Mouse (Mus musculus) midbrain, postnatal 0 days (tissue): ENCODE data around the gene Slx4ip. TPM values are rescaled to one million over a fixed set of nuclear protein-coding genes. Genes with fewer than 3 reads are reported as not detected.

Experiments used
- ATAC-seq: fragments of 200-750 bp; cut with Nextera tagmentation; 2 replicates; pipeline ENCODE4 v1.8.0; 2017; ENCODE audit warnings: moderate number of reproducible peaks, mild to moderate bottlenecking, moderate TSS enrichment, moderate library complexity; ENCODE audit not compliant: low FRiP score
- DNase-seq: peaks from one replicate; pipeline ENCODE4 v3.0.0-alpha.2; 2015; ENCODE audit warnings: low spot score
- H3K27ac ChIP-seq: fragments of 300-500 bp; sonication (generic); 2 replicates; pipeline ENCODE4 v1.5.1; 2014; ENCODE audit warnings: low read depth, mild to moderate bottlenecking, low read length, mixed read lengths
- H3K27me3 ChIP-seq: fragments of 300-500 bp; sonication (generic); 2 replicates; pipeline ENCODE4 v1.6.1; 2014; ENCODE audit warnings: low read length, control low read depth, mixed read lengths; ENCODE audit not compliant: insufficient read depth
- H3K36me3 ChIP-seq: fragments of 300-500 bp; sonication (generic); 2 replicates; pipeline ENCODE4 v1.6.1; 2014; ENCODE audit warnings: low read length, control low read depth, mixed read lengths; ENCODE audit not compliant: insufficient read depth
- H3K4me1 ChIP-seq: fragments of 300-500 bp; sonication (generic); 2 replicates; pipeline ENCODE4 v1.6.1; 2014; ENCODE audit warnings: mild to moderate bottlenecking, control low read depth, antibody characterized with exemption, low read length, mixed read lengths; ENCODE audit not compliant: insufficient read depth
- H3K4me2 ChIP-seq: fragments of 300-500 bp; sonication (generic); 2 replicates; pipeline ENCODE4 v1.6.1; 2014; ENCODE audit warnings: low read depth, mild to moderate bottlenecking, low read length, mixed read lengths; ENCODE audit not compliant: poor library complexity, severe bottlenecking
- H3K4me3 ChIP-seq: fragments of 300-500 bp; sonication (generic); 2 replicates; pipeline ENCODE4 v1.5.1; 2014; ENCODE audit warnings: low read depth, mild to moderate bottlenecking, low read length, moderate library complexity
- H3K9ac ChIP-seq: fragments of 300-500 bp; sonication (generic); replicated peaks from 2 replicates; pipeline ENCODE4 v1.6.1; 2014; ENCODE audit warnings: mild to moderate bottlenecking, low read length, moderate library complexity, mixed read lengths; ENCODE audit not compliant: poor library complexity, severe bottlenecking
- H3K9me3 ChIP-seq: fragments of 300-500 bp; sonication (generic); 2 replicates; pipeline ENCODE4 v1.6.1; 2016; ENCODE audit warnings: low read length, control low read depth
- CTCF ChIP-seq: IDR thresholded peaks from 2 replicates; pipeline ENCODE4 v1.5.1; 2016; ENCODE audit warnings: antibody characterized with exemption, mild to moderate bottlenecking
- WGBS: fragments of 180-500 bp; shearing (Covaris S2); extraction: QIAGEN DNeasy Blood & Tissue Kit; methylation state at CpG from one replicate; pipeline ENCODE4 v1.1.7; 2014; 5-methylcytosine and 5-hydroxymethylcytosine counted together
- polyA plus RNA-seq: library from polyadenylated mRNA; unstranded; fragments of >200 nt; fragmentation: Nextera tagmentation; extraction: Ambion mirVana; gene quantifications from 2 replicates; pipeline ENCODE4 v1.2.1, GENCODE M21; 2015
- total RNA-seq: library from RNA; depleted of rRNA; stranded (reverse); fragments of >200 nt; gene quantifications from 2 replicates; pipeline ENCODE4 v1.2.3, GENCODE M21; 2014

Gene Slx4ip
- total and polyA plus RNA-seq, 2 experiments from 2014 or later, result 8.5 to 9.7 TPM

GRCm38 (mm10) chr2:136983959-136984358, 92.9 kb downstream of the Slx4ip start:
- H3K4me3 ChIP-seq, result no peak overlapping the region
- H3K9ac ChIP-seq, result no peak overlapping the region
- 92% methylated on average over 2 of the region's 2 CpGs for WGBS
- no peaks in the 10 kb centered on the region for H3K4me1 ChIP-seq
- no peaks in the 10 kb centered on the region for H3K9me3 ChIP-seq
- no peak overlapping the region for H3K27ac ChIP-seq
- no peaks in the 10 kb centered on the region for H3K27me3 ChIP-seq
- no peaks in the 10 kb centered on the region for H3K36me3 ChIP-seq
- ATAC-seq (no peak), DNase-seq (no peak)
- no peak overlapping the region for H3K4me2 ChIP-seq
- peak; percentile 36 for TF ChIP-seq CTCF

- Histone ChIP-seq H3K27ac (no peak overlapping the region), H3K9ac (no peak overlapping the region), H3K9me3 (no peaks in the 10 kb centered on the region), H3K36me3 (no peaks in the 10 kb centered on the region), H3K4me3 (no peak overlapping the region), H3K27me3 (no peaks in the 10 kb centered on the region), H3K4me1 (no peaks in the 10 kb centered on the region), H3K4me2 (no peak overlapping the region)
- DNase-seq (no peak), ATAC-seq (no peak)
- WGBS, result 72% methylated on average over 6 of the region's 6 CpGs
- TF ChIP-seq CTCF, result no peak
Observed at GRCm38 (mm10) chr2:136985998-136986730, 95.1 kb downstream of the Slx4ip start.

DNA sequence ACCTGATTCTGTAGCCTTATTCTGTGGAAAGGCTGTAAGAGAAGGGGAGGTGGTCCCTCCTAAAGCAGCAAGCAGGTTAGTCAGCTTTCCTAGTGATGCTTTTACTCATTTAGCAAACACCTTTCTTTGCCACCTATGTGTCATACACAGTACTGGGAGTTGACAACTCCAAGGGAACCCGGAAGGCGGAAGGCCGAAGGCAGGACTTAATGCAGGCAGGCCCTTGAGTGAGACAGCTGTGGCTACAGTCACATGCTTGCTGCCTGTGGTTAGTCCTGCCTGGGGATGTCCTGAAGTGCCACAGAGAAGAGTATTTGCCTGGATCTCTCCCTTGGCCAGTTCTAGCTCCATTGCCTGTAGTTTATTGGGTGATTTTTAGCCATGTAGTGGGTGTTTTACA, 102.1 kb downstream of the Slx4ip start:
- H3K27me3 ChIP-seq, result no peaks in the 10 kb centered on the region
- no peak overlapping the region for H3K4me2 ChIP-seq
- no peaks in the 10 kb centered on the region for H3K9me3 ChIP-seq
- no peak for TF ChIP-seq CTCF
- no peak overlapping the region for H3K27ac ChIP-seq
- no peak overlapping the region for H3K9ac ChIP-seq
- 96% methylated on average over 3 of the region's 3 CpGs for WGBS
- no peaks in the 10 kb centered on the region for H3K4me1 ChIP-seq
- no peak for DNase-seq
- no peak for ATAC-seq
- no peaks in the 10 kb centered on the region for H3K36me3 ChIP-seq
- no peak overlapping the region for H3K4me3 ChIP-seq

DNA sequence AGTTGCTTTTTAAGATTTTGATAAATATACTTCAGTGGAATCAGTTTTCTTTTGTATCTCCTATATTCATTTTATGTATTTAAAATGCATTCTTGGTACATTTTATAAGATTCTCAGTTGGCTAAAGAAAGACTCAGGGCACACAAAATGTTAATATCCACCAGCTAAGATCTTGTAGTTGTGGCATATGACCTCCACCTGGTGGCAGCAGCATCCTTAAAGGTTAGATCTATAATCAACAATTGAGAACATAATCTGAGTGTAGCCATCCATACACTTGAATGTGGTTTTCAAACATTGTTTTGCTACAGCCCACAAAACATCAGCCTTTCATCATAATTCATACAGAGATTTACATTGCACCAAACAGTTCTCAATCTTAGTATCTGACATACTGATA, 106.1 kb downstream of the Slx4ip start:
- Histone ChIP-seq H3K4me1 (no peaks in the 10 kb centered on the region), H3K36me3 (no peaks in the 10 kb centered on the region), H3K9ac (no peak overlapping the region), H3K9me3 (no peaks in the 10 kb centered on the region), H3K27ac (no peak overlapping the region), H3K4me3 (no peak overlapping the region), H3K4me2 (no peak overlapping the region), H3K27me3 (no peaks in the 10 kb centered on the region)
- DNase-seq, result peak; percentile 59
- no peak for ATAC-seq
- TF ChIP-seq CTCF, result peak; percentile 70

- H3K36me3 ChIP-seq, result no peaks in the 10 kb centered on the region
- H3K4me2 ChIP-seq, result no peak overlapping the region
- no peaks in the 10 kb centered on the region for H3K9me3 ChIP-seq
- no peak for ATAC-seq
- DNase-seq, result no peak
- no peak overlapping the region for H3K9ac ChIP-seq
- TF ChIP-seq CTCF, result no peak
- H3K4me3 ChIP-seq, result no peak overlapping the region
- 98% methylated on average over 1 of the region's 1 CpGs for WGBS
- H3K27ac ChIP-seq, result no peak overlapping the region
- H3K4me1 ChIP-seq, result no peaks in the 10 kb centered on the region
- H3K27me3 ChIP-seq, result no peaks in the 10 kb centered on the region
Observed at GRCm38 (mm10) chr2:137002031-137002430, 111.0 kb downstream of the Slx4ip start.

DNA sequence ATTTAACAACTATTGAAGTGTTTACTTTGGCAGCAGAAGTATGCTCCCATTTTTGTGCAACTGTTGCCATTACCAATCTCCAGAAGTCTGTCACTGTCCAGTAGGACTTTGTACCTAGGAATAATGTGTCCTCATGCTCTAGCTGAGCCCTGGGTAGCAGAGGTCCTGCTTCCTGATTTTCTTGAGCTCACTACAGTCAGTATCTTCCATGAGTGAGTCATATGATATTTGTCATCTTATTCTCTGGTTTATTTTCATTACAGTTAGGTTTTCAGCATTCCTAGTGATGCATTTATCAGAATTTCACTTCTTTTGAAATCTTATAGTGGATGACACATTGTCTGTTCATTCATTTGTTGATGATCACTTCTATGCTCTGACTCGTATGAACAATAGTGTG, 115.6 kb downstream of the Slx4ip start:
- Histone ChIP-seq H3K4me2 (no peak overlapping the region), H3K27me3 (no peaks in the 10 kb centered on the region), H3K36me3 (no peaks in the 10 kb centered on the region), H3K4me3 (no peak overlapping the region), H3K27ac (no peak overlapping the region), H3K9me3 (no peaks in the 10 kb centered on the region), H3K9ac (no peak overlapping the region), H3K4me1 (no peaks in the 10 kb centered on the region)
- WGBS, result 82% methylated on average over 1 of the region's 1 CpGs
- no peak for TF ChIP-seq CTCF
- DNase-seq (no peak), ATAC-seq (no peak)
